Mouse (Mus musculus): ENCODE measurements around the gene Aqp11. TPM values are rescaled to one million over a fixed set of nuclear protein-coding genes. Genes with fewer than 3 reads are reported as not detected.

The Aqp11 gene
- polyA plus RNA-seq, 1 experiment from 2014 or later = 6.6 TPM

DNA sequence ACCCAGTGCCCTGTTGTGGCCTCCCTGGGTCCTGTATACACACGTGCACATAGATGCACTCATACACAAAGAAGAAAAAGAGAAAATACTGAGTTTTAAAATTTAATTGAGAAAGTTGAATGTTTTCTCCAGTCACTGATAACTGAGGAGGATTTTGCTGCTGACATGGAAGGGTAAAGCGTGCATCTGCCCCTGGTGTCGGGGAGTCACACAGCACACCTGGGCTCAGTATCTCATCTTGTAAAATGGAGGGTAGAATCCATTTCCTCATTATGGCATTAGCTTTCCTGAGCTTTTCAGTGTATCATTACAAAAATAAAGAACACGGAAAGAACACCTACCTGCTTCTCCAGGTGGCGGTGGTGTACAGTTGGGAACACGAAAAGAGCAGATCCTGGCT, 12.7 kb downstream of the Aqp11 start:
- H3K4me1 ChIP-seq = no peaks in the 10 kb centered on the region
- no peaks in the 10 kb centered on the region for H3K9me3 ChIP-seq
- no peak overlapping the region for H3K4me2 ChIP-seq (replicated peaks)
- 92% methylated on average over 6 of the region's 6 CpGs for WGBS
- H3K27ac ChIP-seq = no peak overlapping the region
- H3K9ac ChIP-seq = no peak overlapping the region
- ATAC-seq (ENCODE audit: insufficient number of reproducible peaks, insufficient read depth, low FRiP score, low TSS enrichment) = no peak
- H3K27me3 ChIP-seq = no peaks in the 10 kb centered on the region
- no peak overlapping the region for H3K4me3 ChIP-seq
- H3K36me3 ChIP-seq = peaks cover 12% of the 10 kb centered on the region

DNA sequence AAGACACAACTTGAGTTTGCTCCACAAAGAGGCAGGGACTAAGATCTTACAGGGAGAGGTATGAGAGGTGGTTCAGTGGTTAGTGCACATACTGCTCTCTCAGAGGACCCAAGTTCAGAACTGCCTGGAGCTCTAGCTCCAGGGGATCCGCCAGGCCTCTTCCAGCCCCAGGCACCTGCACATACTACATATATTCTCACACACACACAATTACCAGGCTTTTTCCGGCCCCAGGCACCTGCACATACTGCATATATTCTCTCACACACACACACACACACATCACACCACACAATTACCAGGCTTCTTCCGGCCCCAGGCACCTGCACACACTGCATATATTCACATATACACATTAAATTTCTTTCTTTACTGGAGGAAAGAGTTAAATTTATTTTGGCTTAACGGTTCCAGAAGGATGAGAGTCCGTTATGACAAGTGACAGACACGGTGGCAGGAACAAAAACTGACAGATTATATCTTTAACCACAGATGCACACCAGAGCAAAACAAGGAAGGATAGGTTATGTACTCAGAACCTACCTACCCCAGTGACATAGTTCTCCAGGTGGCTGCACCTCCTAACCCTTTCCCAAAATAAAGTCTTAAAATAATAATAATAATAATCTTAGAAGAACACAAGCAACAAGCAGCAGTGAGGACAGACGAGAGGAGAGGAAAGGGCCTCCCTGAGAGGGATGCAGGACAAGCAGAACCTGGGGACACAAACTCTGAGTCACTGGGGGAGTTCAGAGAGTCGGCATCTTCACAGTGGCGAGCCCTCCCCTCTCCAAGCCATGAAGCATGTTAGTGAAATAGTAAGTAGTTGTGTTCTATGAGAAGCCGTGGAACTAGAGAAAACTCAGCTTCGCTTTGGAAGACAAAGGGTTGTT, 14.2 kb downstream of the Aqp11 start:
- Histone ChIP-seq H3K27ac (no peak overlapping the region), H3K4me2 (replicated peaks) (no peak overlapping the region), H3K27me3 (no peaks in the 10 kb centered on the region), H3K36me3 (peaks cover 26% of the 10 kb centered on the region), H3K9ac (no peak overlapping the region), H3K9me3 (no peaks in the 10 kb centered on the region), H3K4me1 (no peaks in the 10 kb centered on the region), H3K4me3 (no peak overlapping the region)
- WGBS = 91% methylated on average over 11 of the region's 11 CpGs
- no peak for ATAC-seq (ENCODE audit: insufficient number of reproducible peaks, insufficient read depth, low FRiP score, low TSS enrichment)

DNA sequence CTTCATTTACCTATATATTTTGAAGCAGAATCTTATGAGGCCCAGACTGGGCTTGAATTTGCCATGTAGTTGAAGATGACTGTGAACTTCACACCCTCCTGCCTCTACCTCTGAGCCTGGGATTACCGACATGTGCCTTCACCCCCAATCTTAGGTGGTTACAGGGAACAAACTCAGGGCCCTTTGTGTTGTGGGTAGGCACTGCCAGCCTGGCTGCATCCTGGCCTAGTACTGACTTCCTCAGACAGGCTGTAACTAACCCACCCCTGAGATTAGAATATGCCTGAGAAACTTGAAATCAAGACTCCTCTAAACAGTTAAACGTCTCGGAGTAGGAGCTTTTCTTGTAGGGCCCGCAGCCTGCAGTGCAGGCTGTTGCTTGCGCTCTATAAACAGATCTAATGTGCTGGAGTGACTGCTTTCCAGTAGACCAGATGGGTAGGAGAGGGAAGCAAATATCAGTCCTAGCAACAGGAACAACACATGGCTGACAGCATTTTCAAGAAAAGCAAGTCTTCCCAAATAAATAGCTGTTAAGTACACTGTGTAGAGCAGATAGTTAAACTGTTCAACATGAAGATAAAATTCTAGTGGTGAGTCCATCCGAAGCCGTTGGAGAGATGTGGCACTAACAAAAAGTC, 15.7 kb downstream of the Aqp11 start:
- no peak overlapping the region for H3K9ac ChIP-seq
- 89% methylated on average over 7 of the region's 7 CpGs for WGBS
- H3K27me3 ChIP-seq = no peaks in the 10 kb centered on the region
- no peak overlapping the region for H3K27ac ChIP-seq
- H3K4me3 ChIP-seq = no peak overlapping the region
- H3K4me2 ChIP-seq (replicated peaks) = no peak overlapping the region
- no peaks in the 10 kb centered on the region for H3K9me3 ChIP-seq
- H3K36me3 ChIP-seq = peaks cover 41% of the 10 kb centered on the region
- no peaks in the 10 kb centered on the region for H3K4me1 ChIP-seq
- ATAC-seq (ENCODE audit: insufficient number of reproducible peaks, insufficient read depth, low FRiP score, low TSS enrichment) = no peak

DNA sequence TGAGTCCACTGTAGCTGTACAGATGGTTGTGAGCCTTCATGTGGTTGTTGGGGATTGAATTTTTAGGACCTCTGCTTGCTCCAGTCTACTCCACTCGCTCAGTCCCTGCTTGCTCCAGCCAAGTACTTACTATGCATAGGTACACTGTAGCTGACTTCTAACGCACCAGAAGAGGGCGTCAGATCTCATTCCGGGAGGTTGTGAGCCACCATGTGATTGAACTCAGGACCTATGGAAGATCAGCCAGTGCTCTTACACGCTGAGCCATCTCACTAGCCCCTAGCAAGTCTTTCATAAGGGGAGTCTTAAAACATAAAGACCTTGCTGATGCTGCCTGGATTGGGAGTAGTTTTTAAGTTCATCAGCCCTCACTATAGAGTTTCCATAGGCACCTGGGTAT, 18.0 kb downstream of the Aqp11 start:
- peaks cover 52% of the 10 kb centered on the region for H3K36me3 ChIP-seq
- H3K4me1 ChIP-seq = no peaks in the 10 kb centered on the region
- H3K9me3 ChIP-seq = no peaks in the 10 kb centered on the region
- no peak overlapping the region for H3K4me3 ChIP-seq
- no peaks in the 10 kb centered on the region for H3K27me3 ChIP-seq
- H3K9ac ChIP-seq = no peak overlapping the region
- no peak overlapping the region for H3K4me2 ChIP-seq (replicated peaks)
- no peak overlapping the region for H3K27ac ChIP-seq
- WGBS = 83% methylated on average over 5 of the region's 5 CpGs
- ATAC-seq (ENCODE audit: insufficient number of reproducible peaks, insufficient read depth, low FRiP score, low TSS enrichment) = no peak

DNA sequence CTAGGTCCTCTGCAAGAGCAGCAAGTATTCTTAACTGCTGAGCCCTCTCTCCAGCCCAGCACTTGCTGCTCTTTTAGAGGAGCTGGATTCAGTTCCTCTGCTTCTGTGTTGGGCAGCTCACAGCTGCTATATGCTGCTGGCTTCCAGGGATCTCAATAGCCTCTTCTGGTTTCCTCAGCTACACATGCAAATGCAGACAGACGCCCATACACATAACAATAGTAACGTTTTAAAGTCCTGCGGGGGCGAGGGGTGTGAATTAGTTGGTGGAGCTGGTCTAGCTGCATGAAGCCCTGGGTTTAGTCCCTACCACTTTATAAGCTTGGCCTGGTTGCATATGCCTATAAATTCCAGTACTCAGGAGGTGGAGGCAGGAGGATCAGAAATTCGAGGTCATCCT, 19.0 kb downstream of the Aqp11 start:
- ATAC-seq (ENCODE audit: insufficient number of reproducible peaks, insufficient read depth, low FRiP score, low TSS enrichment) = no peak
- Histone ChIP-seq H3K36me3 (peaks cover 62% of the 10 kb centered on the region), H3K27ac (no peak overlapping the region), H3K9ac (no peak overlapping the region), H3K4me1 (no peaks in the 10 kb centered on the region), H3K27me3 (no peaks in the 10 kb centered on the region), H3K9me3 (no peaks in the 10 kb centered on the region), H3K4me3 (no peak overlapping the region), H3K4me2 (replicated peaks) (no peak overlapping the region)
- 80% methylated on average over 5 of the region's 5 CpGs for WGBS

DNA sequence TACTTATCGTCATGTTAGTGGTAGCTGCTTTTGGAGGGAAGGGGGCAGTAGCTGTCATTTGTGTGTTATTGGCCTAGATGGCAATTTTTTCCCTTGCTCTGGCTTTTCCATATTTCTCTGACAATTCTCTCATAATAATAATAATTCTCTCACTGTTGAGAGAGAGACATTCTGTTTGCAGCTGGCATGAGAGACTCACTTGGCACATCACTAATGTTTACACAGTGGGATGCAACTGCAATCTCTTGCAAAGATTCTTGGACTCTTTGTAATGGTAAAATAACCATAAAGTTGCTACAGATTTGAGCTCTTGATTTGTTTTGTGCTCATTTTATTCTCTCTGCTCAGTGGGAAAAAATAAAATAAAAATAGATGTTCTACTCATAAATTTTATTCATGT, 20.8 kb downstream of the Aqp11 start:
- WGBS = 89% methylated on average over 1 of the region's 1 CpGs
- Histone ChIP-seq H3K27me3 (no peaks in the 10 kb centered on the region), H3K4me1 (no peaks in the 10 kb centered on the region), H3K4me3 (no peak overlapping the region), H3K36me3 (peaks cover 74% of the 10 kb centered on the region), H3K9me3 (no peaks in the 10 kb centered on the region), H3K4me2 (replicated peaks) (no peak overlapping the region), H3K27ac (no peak overlapping the region), H3K9ac (no peak overlapping the region)
- no peak for ATAC-seq (ENCODE audit: insufficient number of reproducible peaks, insufficient read depth, low FRiP score, low TSS enrichment)

DNA sequence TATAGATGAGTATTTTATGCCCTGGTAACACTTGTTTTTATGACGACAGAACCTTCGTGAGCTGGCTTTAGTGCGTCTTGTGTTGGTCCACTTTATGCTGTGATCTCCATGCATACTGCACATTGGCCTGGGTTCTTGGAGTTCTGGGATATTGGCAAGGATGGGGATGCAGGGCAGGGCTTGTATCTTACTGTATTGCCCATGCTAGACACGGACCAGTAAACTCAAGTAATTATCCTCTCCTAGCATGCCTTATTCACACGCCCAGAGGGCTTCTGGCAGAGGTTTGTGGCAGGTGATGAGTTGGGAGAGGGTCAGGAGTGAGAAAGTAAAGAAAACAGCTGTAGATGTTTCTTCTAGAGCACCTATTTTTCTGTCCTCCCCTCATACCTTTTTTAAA, 23.4 kb downstream of the Aqp11 start:
- no peaks in the 10 kb centered on the region for H3K4me1 ChIP-seq
- H3K27me3 ChIP-seq = no peaks in the 10 kb centered on the region
- H3K9me3 ChIP-seq = no peaks in the 10 kb centered on the region
- no peak overlapping the region for H3K4me2 ChIP-seq (replicated peaks)
- H3K4me3 ChIP-seq = no peak overlapping the region
- ATAC-seq (ENCODE audit: insufficient number of reproducible peaks, insufficient read depth, low FRiP score, low TSS enrichment) = no peak
- peaks cover 71% of the 10 kb centered on the region for H3K36me3 ChIP-seq
- H3K9ac ChIP-seq = no peak overlapping the region
- WGBS = 95% methylated on average over 5 of the region's 5 CpGs
- H3K27ac ChIP-seq = no peak overlapping the region

DNA sequence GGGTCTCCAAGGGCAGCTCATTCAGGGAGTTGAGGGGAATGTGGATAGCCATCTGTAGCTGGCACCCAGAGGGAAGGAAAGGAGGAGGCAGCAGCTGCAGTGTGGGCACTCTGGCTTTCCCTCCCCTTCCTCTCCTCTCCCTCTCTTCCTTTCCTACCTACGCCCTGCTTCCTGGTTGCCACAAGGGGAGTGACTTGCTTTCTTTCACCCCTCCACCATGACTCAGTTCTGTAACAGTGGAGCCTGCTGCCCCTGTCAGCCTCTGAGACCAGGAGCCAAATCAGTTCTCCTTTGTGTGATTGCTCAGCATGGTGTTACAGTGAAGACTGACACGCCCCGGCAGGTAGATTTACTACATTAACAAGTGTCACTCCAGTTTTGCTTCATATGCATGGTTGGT, 28.9 kb downstream of the Aqp11 start:
- H3K4me1 ChIP-seq = no peaks in the 10 kb centered on the region
- no peak overlapping the region for H3K9ac ChIP-seq
- H3K4me2 ChIP-seq (replicated peaks) = no peak overlapping the region
- no peaks in the 10 kb centered on the region for H3K27me3 ChIP-seq
- no peak for ATAC-seq (ENCODE audit: insufficient number of reproducible peaks, insufficient read depth, low FRiP score, low TSS enrichment)
- no peak overlapping the region for H3K4me3 ChIP-seq
- no peak overlapping the region for H3K27ac ChIP-seq
- peaks cover 30% of the 10 kb centered on the region for H3K36me3 ChIP-seq
- WGBS = 84% methylated on average over 3 of the region's 3 CpGs
- H3K9me3 ChIP-seq = no peaks in the 10 kb centered on the region

DNA sequence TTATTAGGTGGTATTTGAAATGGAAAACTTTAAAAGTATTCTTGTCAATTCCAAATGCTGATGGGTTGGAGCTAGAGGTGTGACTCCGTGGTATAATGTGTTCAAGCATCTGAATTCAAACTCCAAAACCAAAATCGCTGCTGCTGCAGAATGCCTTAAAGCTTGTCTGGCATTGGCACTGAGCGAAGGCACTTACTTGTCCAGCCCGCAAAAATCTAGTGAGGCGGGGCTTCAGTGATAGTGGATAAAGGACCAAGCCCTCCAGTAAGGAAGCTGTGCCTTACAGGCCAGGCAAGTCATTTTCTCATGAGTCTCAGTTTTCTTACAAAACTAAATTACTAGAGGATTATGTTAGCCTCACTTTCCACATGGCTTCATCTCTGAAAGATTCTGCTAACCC, 30.3 kb downstream of the Aqp11 start:
- no peak for ATAC-seq (ENCODE audit: insufficient number of reproducible peaks, insufficient read depth, low FRiP score, low TSS enrichment)
- H3K9ac ChIP-seq = no peak overlapping the region
- peaks cover 21% of the 10 kb centered on the region for H3K36me3 ChIP-seq
- no peaks in the 10 kb centered on the region for H3K9me3 ChIP-seq
- H3K4me1 ChIP-seq = no peaks in the 10 kb centered on the region
- H3K4me3 ChIP-seq = no peak overlapping the region
- no peak overlapping the region for H3K27ac ChIP-seq
- H3K4me2 ChIP-seq (replicated peaks) = no peak overlapping the region
- no peaks in the 10 kb centered on the region for H3K27me3 ChIP-seq
- WGBS = 88% methylated on average over 5 of the region's 5 CpGs

DNA sequence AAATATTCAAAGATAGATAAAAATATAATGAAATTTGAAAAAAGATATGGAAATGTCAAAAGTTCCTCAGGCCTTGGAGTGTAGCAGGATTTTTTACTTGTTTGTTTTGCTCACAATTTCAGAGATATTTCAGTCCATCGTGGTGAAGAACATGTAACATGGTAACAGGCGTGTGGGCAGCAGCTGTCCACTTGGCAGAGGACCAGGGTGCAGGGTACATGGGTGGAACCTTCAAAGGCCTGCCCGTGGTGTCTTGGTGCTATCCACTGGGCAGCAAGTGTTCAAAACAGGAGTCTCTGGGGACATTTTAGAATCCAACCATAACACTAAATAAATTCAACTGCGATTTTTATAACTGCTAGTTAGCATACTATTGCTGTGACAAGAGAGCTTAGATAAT, 31.0 kb downstream of the Aqp11 start:
- no peak overlapping the region for H3K4me2 ChIP-seq (replicated peaks)
- no peaks in the 10 kb centered on the region for H3K27me3 ChIP-seq
- WGBS = 91% methylated on average over 4 of the region's 4 CpGs
- no peaks in the 10 kb centered on the region for H3K9me3 ChIP-seq
- ATAC-seq (ENCODE audit: insufficient number of reproducible peaks, insufficient read depth, low FRiP score, low TSS enrichment) = no peak
- no peak overlapping the region for H3K9ac ChIP-seq
- no peaks in the 10 kb centered on the region for H3K4me1 ChIP-seq
- H3K4me3 ChIP-seq = no peak overlapping the region
- peaks cover 16% of the 10 kb centered on the region; the same call in 1 of the 2 replicates for H3K36me3 ChIP-seq
- no peak overlapping the region for H3K27ac ChIP-seq

DNA sequence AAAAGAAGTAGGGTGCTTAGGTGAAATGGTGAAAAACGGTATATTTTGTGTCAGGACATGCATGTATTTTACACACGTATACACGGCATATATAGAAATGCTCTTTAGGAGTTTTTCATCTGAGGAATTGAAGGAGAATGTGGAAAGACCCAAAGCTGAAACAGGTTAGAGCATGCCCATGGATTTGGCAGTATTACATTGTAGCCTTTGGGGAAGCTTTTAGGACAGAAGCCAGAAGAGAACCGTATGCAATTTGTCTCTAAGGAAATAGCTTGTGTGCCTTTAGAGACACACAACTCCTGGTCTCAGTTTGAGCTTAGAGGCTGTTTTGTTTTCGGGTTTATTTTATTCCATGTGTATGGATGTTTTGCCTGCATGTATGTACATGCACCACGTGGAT, 37.0 kb downstream of the Aqp11 start:
- ATAC-seq (ENCODE audit: insufficient number of reproducible peaks, insufficient read depth, low FRiP score, low TSS enrichment) = no peak
- Histone ChIP-seq H3K9me3 (no peaks in the 10 kb centered on the region), H3K27ac (no peak overlapping the region), H3K4me2 (replicated peaks) (no peak overlapping the region), H3K27me3 (no peaks in the 10 kb centered on the region), H3K36me3 (peaks cover 18% of the 10 kb centered on the region), H3K9ac (no peak overlapping the region), H3K4me3 (no peak overlapping the region), H3K4me1 (peaks cover 11% of the 10 kb centered on the region; the same call in 1 of the 2 replicates)
- WGBS = 83% methylated on average over 6 of the region's 6 CpGs

DNA sequence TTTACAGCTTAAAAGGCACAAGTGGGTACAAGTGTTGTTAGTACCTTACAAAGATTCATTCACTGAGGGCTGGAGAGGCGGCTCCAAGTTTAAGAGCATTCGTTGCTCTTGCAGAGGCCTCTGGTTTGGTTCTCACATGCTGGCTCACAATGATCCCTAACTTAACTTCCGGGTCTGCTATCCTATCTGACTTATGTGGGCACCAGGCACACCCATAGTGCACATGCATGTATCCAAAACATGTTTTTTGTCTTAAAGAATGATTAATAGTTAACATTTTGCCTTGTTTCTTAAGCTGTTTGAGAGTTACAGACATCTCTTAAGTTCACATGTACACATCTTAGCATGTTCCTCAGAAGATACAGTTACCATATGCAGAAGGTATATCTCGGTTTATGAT, 37.9 kb downstream of the Aqp11 start:
- Histone ChIP-seq H3K9ac (no peak overlapping the region), H3K9me3 (no peaks in the 10 kb centered on the region), H3K4me2 (replicated peaks) (no peak overlapping the region), H3K27ac (no peak overlapping the region), H3K36me3 (peaks cover 16% of the 10 kb centered on the region), H3K4me1 (peaks cover 15% of the 10 kb centered on the region; the same call in 1 of the 2 replicates), H3K4me3 (no peak overlapping the region), H3K27me3 (no peaks in the 10 kb centered on the region)
- 93% methylated on average over 4 of the region's 4 CpGs for WGBS
- no peak for ATAC-seq (ENCODE audit: insufficient number of reproducible peaks, insufficient read depth, low FRiP score, low TSS enrichment)
